Mouse (Mus musculus) heart, postnatal 0 days (tissue): ENCODE data around the gene Nfia. TPM values are rescaled to one million over a fixed set of nuclear protein-coding genes. Genes with fewer than 3 reads are reported as not detected.

ENCODE experiments used
- ATAC-seq: fragments of 200-750 bp; cut with Nextera tagmentation; 2 replicates; pipeline ENCODE4 v1.8.0; 2017; ENCODE audit warnings: low read depth, moderate number of reproducible peaks, moderate library complexity; ENCODE audit not compliant: insufficient read depth
- DNase-seq: peaks from one replicate; pipeline ENCODE4 v3.0.0-alpha.2; 2016; ENCODE audit warnings: low spot score
- H3K27ac ChIP-seq: fragments of 300-500 bp; sonication (generic); 2 replicates; pipeline ENCODE4 v1.5.1; 2014; ENCODE audit warnings: low read depth, mild to moderate bottlenecking
- H3K27me3 ChIP-seq: fragments of 300-500 bp; sonication (generic); 2 replicates; pipeline ENCODE4 v1.6.1; 2014; ENCODE audit warnings: low read length, mixed read lengths; ENCODE audit not compliant: control insufficient read depth, insufficient read depth
- H3K36me3 ChIP-seq: fragments of 300-500 bp; sonication (generic); replicated peaks from 2 replicates; pipeline ENCODE4 v1.6.1; 2014; ENCODE audit warnings: low read length, mixed read lengths; ENCODE audit not compliant: control insufficient read depth, insufficient read depth
- H3K4me1 ChIP-seq: fragments of 300-500 bp; sonication (generic); 2 replicates; pipeline ENCODE4 v1.6.1; 2014; ENCODE audit warnings: antibody characterized with exemption; ENCODE audit not compliant: control insufficient read depth, insufficient read depth
- H3K4me2 ChIP-seq: fragments of 300-500 bp; sonication (generic); 2 replicates; pipeline ENCODE4 v1.6.1; 2014; ENCODE audit warnings: low read depth, mild to moderate bottlenecking, low read length, moderate library complexity
- H3K4me3 ChIP-seq: fragments of 300-500 bp; sonication (generic); 2 replicates; pipeline ENCODE4 v1.5.1; 2014; ENCODE audit warnings: low read depth, low read length
- H3K9ac ChIP-seq: fragments of 300-500 bp; sonication (generic); replicated peaks from 2 replicates; pipeline ENCODE4 v1.6.1; 2014; ENCODE audit warnings: low read depth, low read length, mixed read lengths
- H3K9me3 ChIP-seq: fragments of 300-500 bp; sonication (generic); replicated peaks from 2 replicates; pipeline ENCODE4 v1.6.1; 2016; ENCODE audit warnings: low read length; ENCODE audit not compliant: control insufficient read depth
- CTCF ChIP-seq: IDR thresholded peaks from 2 replicates; pipeline ENCODE4 v1.5.1; 2016; ENCODE audit warnings: antibody characterized with exemption, control low read depth, low read depth
- EP300 ChIP-seq: IDR thresholded peaks from 2 replicates; pipeline ENCODE4 v1.6.1; 2016; ENCODE audit warnings: antibody characterized with exemption, low read depth
- WGBS: fragments of 180-500 bp; shearing (Covaris S2); extraction: QIAGEN DNeasy Blood & Tissue Kit; methylation state at CpG from one replicate; pipeline ENCODE4 v1.1.7; 2014; 5-methylcytosine and 5-hydroxymethylcytosine counted together
- polyA plus RNA-seq: library from polyadenylated mRNA; unstranded; fragments of >200 nt; fragmentation: Nextera tagmentation; extraction: Ambion mirVana; gene quantifications from 2 replicates; pipeline ENCODE4 v1.2.1, GENCODE M21; 2015
- total RNA-seq: library from RNA; depleted of rRNA; stranded (reverse); fragments of >200 nt; gene quantifications from 2 replicates; pipeline ENCODE4 v1.2.3, GENCODE M21; 2014; ENCODE audit warnings: low replicate concordance

Nfia gene
- total and polyA plus RNA-seq, 2 experiments from 2014 or later = 53.8 to 114 TPM

DNA sequence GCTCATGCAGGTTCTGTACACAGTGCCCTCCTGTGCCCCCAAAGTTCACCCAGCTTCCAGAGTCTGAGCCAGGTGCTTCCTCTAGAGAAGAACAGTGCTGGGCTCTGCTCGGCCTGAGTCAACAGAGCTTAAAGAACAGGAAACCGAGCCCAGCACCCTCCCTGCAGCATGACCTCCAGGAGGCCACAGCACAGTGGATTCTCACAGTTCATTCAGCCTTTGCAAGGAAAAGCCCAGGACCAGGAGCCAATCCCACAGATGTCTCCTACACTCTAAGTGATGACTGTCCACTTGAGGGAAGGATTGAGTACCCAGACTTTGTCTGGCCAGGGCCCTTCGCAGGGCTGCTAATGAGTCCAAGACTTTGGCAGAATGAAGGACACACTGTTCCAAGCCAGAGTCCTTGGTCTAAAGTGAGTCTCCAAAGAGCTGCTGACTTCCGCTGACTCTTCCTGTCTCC is 318.9 kb downstream of the Nfia start:
- H3K27ac ChIP-seq = peak overlapping the region; percentile 84
- no peak overlapping the region for H3K4me2 ChIP-seq
- no peaks in the 10 kb centered on the region for H3K27me3 ChIP-seq
- DNase-seq = peak; percentile 72
- no peaks in the 10 kb centered on the region for H3K9me3 ChIP-seq
- H3K4me3 ChIP-seq = no peak overlapping the region
- peak; percentile 12; the same call in 1 of the 2 replicates for TF ChIP-seq CTCF
- TF ChIP-seq EP300 = peak; percentile 90
- no peaks in the 10 kb centered on the region for H3K36me3 ChIP-seq
- peaks cover 49% of the 10 kb centered on the region for H3K4me1 ChIP-seq
- no peak overlapping the region for H3K9ac ChIP-seq
- WGBS = 29% methylated on average over 4 of the region's 4 CpGs
- peak; percentile 87 for ATAC-seq

DNA sequence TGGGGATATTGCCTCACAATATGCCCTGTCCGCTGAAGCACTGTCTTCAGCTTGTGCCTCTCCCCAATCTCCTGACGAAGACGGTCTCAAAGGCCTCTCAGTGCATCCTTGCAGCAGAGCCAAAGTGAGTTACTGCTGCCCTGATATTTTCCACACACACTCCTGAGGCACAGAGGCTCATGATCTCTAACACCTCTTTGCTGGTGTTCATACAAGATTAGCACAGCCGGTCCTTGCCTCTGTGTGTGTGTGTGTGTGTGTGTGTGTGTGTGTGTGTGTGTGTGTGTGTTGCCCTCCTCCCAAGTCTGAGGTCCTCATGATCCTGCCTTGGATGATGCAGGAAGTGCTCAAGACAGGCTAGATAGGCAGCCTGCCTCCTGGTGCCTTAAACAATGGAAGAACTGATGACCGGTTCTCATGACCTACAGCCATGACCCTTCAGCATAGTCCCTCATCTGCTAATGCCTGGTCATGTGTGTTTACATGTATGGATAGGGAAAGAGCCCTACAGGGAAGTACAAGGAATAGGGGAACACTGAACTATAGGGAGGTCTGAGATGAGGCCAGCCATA is 319.5 kb downstream of the Nfia start:
- H3K9ac ChIP-seq = no peak overlapping the region
- ATAC-seq (peak; percentile 31; the same call in 1 of the 2 replicates), DNase-seq (no peak)
- H3K27ac ChIP-seq = peak overlapping the region; percentile 84
- TF ChIP-seq CTCF = no peak
- TF ChIP-seq EP300 = no peak
- peaks cover 46% of the 10 kb centered on the region for H3K4me1 ChIP-seq
- no peaks in the 10 kb centered on the region for H3K27me3 ChIP-seq
- no peaks in the 10 kb centered on the region for H3K9me3 ChIP-seq
- no peak overlapping the region for H3K4me2 ChIP-seq
- no peak overlapping the region for H3K4me3 ChIP-seq
- peaks cover 1% of the 10 kb centered on the region; the same call in 1 of the 2 replicates for H3K36me3 ChIP-seq
- 48% methylated on average over 5 of the region's 5 CpGs for WGBS

- Histone ChIP-seq H3K4me3 (no peak overlapping the region), H3K4me1 (peaks cover 56% of the 10 kb centered on the region), H3K27me3 (no peaks in the 10 kb centered on the region), H3K9ac (no peak overlapping the region), H3K36me3 (peaks cover 5% of the 10 kb centered on the region; the same call in 1 of the 2 replicates), H3K4me2 (no peak overlapping the region), H3K9me3 (no peaks in the 10 kb centered on the region), H3K27ac (no peak overlapping the region)
- ATAC-seq (no peak), DNase-seq (no peak)
- WGBS = 42% methylated on average over 19 of the region's 19 CpGs
- no peak for TF ChIP-seq CTCF
- TF ChIP-seq EP300 = no peak
Measured at GRCm38 (mm10) chr4:98094112-98094805, 321.7 kb downstream of the Nfia start.

DNA sequence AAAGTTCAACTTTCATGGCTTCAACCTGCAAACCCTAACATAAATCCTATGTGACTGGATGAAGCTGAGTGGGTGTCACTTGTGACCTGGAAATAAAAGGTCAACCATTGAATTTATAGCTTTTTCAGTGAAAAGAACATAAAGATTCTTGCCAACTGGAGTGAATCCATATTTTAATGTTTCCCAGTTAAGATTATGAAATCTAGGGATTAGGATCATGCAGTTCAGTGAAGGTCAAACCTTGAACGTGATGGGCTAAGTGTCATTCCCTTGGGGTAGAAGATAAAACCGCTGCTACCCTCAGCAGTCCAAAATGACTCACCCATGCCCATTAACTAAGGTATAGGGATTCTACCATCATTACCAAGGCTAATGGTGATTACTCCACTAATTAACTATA is 322.5 kb downstream of the Nfia start:
- TF ChIP-seq EP300 (no peak), CTCF (no peak)
- WGBS = 65% methylated on average over 2 of the region's 2 CpGs
- H3K4me3 ChIP-seq = no peak overlapping the region

GRCm38 (mm10) chr4:98097013-98097566 is 324.6 kb downstream of the Nfia start:
- no peak overlapping the region for H3K9ac ChIP-seq
- H3K9me3 ChIP-seq = no peaks in the 10 kb centered on the region
- 80% methylated on average over 4 of the region's 4 CpGs for WGBS
- DNase-seq = no peak
- no peaks in the 10 kb centered on the region for H3K27me3 ChIP-seq
- H3K4me2 ChIP-seq = no peak overlapping the region
- no peak overlapping the region for H3K4me3 ChIP-seq
- H3K27ac ChIP-seq = peak overlapping the region; percentile 25
- H3K36me3 ChIP-seq = peaks cover 5% of the 10 kb centered on the region; the same call in 1 of the 2 replicates
- peaks cover 42% of the 10 kb centered on the region for H3K4me1 ChIP-seq
- TF ChIP-seq EP300 (no peak), CTCF (no peak)
- ATAC-seq = no peak

More for the DNA sequence above, 322.5 kb downstream of the Nfia start:
- ATAC-seq = no peak
- DNase-seq = no peak
- Histone ChIP-seq H3K27me3 (no peaks in the 10 kb centered on the region), H3K9ac (no peak overlapping the region), H3K4me1 (peaks cover 50% of the 10 kb centered on the region), H3K4me2 (no peak overlapping the region), H3K36me3 (peaks cover 5% of the 10 kb centered on the region; the same call in 1 of the 2 replicates), H3K27ac (no peak overlapping the region), H3K9me3 (no peaks in the 10 kb centered on the region)
